Mouse (Mus musculus) liver, adult 2 months (tissue): Measurements from ENCODE around the gene 4933434E20Rik.

Experiments
- CTCF ChIP-seq: fragments of 200-500 bp; IDR thresholded peaks from 2 replicates; pipeline ENCODE4 v1.5.1; 2011; ENCODE audit warnings: low read depth, low read length, control low read depth
- POLR2A ChIP-seq: fragments of 200-500 bp; IDR thresholded peaks from 2 replicates; pipeline ENCODE4 v1.6.1; 2011; ENCODE audit warnings: low read length, control low read depth; ENCODE audit not compliant: insufficient read depth; ENCODE audit errors: extremely low read depth

DNA sequence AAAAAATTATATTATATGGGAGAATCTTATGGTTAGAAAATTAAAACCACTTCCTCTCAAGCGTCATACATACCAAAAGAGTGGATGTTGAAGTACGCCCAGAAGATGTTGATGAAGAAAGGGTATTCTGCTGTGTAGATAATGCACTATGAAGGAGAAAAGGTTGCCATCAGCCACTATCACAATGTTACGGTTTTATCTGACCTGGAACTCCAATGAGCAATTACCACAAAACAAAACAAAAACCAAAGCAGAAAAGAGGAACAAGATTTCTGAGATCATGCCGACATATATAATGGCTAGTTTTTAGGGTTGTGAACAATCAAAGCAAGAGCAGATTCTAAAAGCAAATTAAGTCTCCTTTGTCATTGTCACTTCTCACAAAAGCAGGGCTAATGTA, 34.8 kb upstream of the 4933434E20Rik start:
- no peak for TF ChIP-seq CTCF
- no peak for TF ChIP-seq POLR2A
